Mouse (Mus musculus): ENCODE data around the gene Chrne. TPM values are rescaled to one million over a fixed set of nuclear protein-coding genes. Genes with fewer than 3 reads are reported as not detected.

The Chrne gene
- polyA plus RNA-seq, 2 experiments, result not detected

DNA sequence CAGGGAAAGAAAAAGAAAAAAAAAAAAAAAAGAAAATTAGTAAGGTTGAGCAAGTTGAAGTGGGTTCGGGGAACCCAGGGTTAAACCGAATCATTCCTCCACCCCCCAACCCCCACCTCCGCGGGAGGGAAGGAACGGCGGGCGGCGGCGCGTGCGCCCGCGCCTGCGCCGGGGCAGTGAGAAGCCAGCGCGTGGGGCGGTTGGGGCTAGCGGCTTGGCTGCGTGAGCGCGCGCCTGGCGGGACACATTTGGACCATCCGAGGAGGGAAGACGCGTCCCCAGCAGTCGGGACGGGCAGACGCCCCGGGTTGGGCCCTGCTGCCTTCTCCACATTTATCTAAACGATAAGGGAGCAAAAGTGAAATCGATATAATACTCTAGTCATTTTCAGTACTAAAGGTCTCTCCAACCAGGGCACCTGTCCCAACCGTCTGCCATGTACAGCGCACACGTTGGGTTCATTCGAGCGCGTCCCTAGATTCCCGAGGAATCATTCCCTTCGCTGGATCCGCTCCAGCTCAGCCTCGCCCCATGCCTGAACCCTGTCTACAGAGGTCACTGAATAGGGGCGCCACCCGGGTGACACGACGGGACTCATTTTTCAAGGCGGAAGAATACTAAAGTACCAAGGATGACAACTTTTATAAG lies 36.0 kb upstream of the Chrne start:
- H3K4me3 ChIP-seq (ENCODE audit: insufficient read depth in 1 of 2, low read depth in 2 of 2, low read length in 2 of 2), result peak overlapping the region; percentile 66 to 97
- H3K36me3 ChIP-seq (replicated peaks; ENCODE audit: control insufficient read depth, insufficient read depth, low read depth), result peaks cover 29% of the 10 kb centered on the region
- peak overlapping the region; percentile 99 for H3K9ac ChIP-seq (replicated peaks)
- H3K4me1 ChIP-seq (replicated peaks; ENCODE audit: control insufficient read depth in 2 of 2, insufficient read depth in 2 of 2, low read length in 1 of 2), result peaks cover 40 to 42% of the 10 kb centered on the region in 2 experiments
- WGBS (ENCODE audit: insufficient replicate concordance), result under 1% methylated on average over 48 of the region's 48 CpGs
- H3K27ac ChIP-seq, result peak overlapping the region; percentile 91
- no peaks in the 10 kb centered on the region for H3K9me3 ChIP-seq (ENCODE audit: control insufficient read depth, low read length)
- H3K4me2 ChIP-seq (ENCODE audit: low read depth), result peak overlapping the region; percentile 85
- DNase-seq (ENCODE audit: low read depth in 3 of 3, low spot score in 3 of 3) (peak; percentile 60 to 63 (median 63)), ATAC-seq (ENCODE audit: insufficient read depth) (peak; percentile 60)
- H3K27me3 ChIP-seq (ENCODE audit: control insufficient read depth, insufficient read depth, low read length), result no peaks in the 10 kb centered on the region; the same call in 1 of the 2 replicates
- no peak; the same call in 1 of the 2 replicates for TF ChIP-seq EP300 (IDR thresholded peaks at IDR 0.05; ENCODE audit: low read depth)
- TF ChIP-seq CTCF (IDR thresholded peaks at IDR 0.05; ENCODE audit: low read depth), result no peak

DNA sequence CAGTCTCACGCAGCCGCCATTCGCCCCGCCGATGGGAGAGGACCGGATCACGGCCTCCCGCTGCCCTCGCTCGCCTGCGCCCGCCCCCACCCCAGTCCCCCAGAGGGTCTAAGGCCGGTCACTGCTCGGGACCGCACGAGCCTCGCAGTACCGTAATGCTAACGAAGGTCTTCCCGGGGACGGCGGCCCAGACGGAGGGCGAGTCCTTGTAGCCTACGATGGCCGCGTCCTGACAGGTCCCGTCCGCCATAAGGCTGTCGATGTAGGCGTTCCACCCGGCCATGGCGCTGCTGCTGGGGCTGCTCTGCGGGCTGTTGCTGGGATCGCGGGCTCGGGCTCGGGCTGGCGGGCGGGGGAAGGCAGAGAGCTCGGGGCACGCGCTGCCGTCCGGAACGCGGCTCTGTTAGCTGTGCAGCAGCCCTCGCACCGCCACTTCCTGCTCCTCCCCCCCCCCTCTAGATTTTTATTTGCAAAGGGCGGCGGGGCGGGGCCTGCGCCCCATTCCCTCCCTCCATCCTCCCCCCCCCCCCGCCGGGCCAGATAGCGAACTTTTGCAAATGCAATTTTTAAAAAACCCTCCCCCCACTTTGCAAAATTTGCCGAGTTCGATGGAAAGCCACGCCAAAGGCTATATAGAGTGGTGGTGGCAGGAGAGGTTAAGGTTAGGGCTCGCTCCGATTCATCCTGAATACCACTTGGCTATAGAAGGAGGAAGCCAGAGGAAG lies 35.3 kb upstream of the Chrne start, which contains the start of gene Pfn1:
Gene Pfn1, minus strand, starts transcription at position 447 of the 725 bp plus-strand sequence.
- peak within 1 kb of the TSS; percentile 91 for H3K27ac ChIP-seq
- no peaks in the 10 kb centered on the region; the same call in 1 of the 2 replicates for H3K27me3 ChIP-seq (ENCODE audit: control insufficient read depth, insufficient read depth, low read length)
- no peaks in the 10 kb centered on the region for H3K9me3 ChIP-seq (ENCODE audit: control insufficient read depth, low read length)
- ATAC-seq (ENCODE audit: insufficient read depth) (peak; percentile 68), DNase-seq (ENCODE audit: low read depth in 3 of 3, low spot score in 3 of 3) (peak; percentile 74 to 76 (median 75))
- H3K4me2 ChIP-seq (ENCODE audit: low read depth), result peak within 1 kb of the TSS; percentile 85
- TF ChIP-seq EP300 (IDR thresholded peaks at IDR 0.05; ENCODE audit: low read depth) (peak; percentile 15; the same call in 1 of the 2 replicates), CTCF (IDR thresholded peaks at IDR 0.05; ENCODE audit: low read depth) (no peak)
- H3K4me1 ChIP-seq (replicated peaks; ENCODE audit: control insufficient read depth in 2 of 2, insufficient read depth in 2 of 2, low read length in 1 of 2), result peaks cover 45 to 47% of the 10 kb centered on the region in 2 experiments
- WGBS (ENCODE audit: insufficient replicate concordance), result under 1% methylated on average over 57 of the region's 61 CpGs
- H3K4me3 ChIP-seq (ENCODE audit: insufficient read depth in 1 of 2, low read depth in 2 of 2, low read length in 2 of 2), result peak within 1 kb of the TSS; percentile 85 to 97
- H3K9ac ChIP-seq (replicated peaks), result peak within 1 kb of the TSS; percentile 99
- peaks cover 36% of the 10 kb centered on the region for H3K36me3 ChIP-seq (replicated peaks; ENCODE audit: control insufficient read depth, insufficient read depth, low read depth)

DNA sequence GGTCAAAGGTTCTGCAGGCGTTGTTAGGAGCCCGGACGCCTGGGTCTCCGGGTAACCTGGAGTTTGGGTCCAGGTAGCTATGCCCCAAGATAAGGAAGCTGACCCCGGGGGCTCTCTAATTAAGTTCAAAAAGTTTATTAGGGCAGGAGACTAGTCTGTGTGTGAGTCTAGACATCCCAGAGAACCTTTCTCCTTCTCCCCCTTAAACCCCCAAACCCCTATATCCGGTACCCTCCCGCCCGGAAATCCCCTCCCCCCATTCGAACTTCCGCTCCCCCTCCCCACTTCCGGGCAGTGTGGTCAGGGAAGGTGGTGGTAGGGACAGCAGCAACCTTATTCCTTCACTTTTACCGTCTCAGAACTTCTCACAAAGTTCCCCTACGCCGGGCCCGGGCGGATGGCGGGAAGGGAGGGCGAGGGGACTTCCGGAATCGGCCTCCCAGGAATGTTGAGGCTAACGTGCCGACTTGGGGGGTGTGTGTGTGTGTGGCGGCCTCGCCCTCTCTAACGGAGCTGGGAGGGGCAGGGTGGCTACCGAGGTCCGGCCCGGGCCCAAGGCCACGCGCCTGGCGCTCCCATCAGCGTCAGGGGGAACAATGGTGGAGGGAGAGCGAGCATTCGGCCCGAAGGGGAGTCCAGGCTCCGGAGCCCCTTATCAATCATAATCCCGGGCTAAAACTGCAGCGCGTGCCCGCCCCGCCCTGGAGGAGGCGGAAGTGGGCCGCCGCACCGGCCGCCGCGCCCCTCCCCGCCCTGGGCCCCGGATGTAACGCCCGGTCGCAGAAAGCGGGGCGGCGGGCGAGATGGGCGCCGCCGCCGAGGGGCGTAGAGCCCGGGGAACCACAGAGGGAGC lies 34.6 kb upstream of the Chrne start:
- WGBS (ENCODE audit: insufficient replicate concordance), result under 1% methylated on average over 47 of the region's 63 CpGs
- ATAC-seq (ENCODE audit: insufficient read depth), result peak; percentile 73
- peaks cover 43% of the 10 kb centered on the region for H3K36me3 ChIP-seq (replicated peaks; ENCODE audit: control insufficient read depth, insufficient read depth, low read depth)

DNA sequence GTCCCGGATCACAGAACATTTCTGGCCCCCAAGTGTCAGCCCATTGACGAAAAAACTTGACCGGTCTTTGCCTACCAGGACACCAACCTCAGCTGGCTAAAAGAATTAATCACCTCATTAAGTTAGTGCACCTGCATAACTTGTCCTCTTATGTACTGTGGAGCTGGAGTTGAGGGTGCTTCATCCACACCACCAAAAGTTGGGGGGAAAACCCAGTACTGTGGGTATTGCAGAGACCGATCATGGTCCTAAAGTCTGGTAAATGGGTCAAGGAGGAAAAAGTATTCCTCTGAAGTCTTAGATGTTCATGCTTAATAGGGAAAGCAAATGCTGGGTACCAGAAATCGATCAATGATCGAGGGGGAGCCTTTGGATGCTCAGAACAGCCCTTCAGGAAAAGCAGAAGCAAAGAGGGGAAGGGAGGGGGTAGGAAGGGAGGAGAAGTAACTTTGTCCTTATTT lies 33.9 kb upstream of the Chrne start:
- Histone ChIP-seq H3K36me3 (replicated peaks; ENCODE audit: control insufficient read depth, insufficient read depth, low read depth) (peaks cover 43% of the 10 kb centered on the region), H3K4me1 (replicated peaks; ENCODE audit: control insufficient read depth in 2 of 2, insufficient read depth in 2 of 2, low read length in 1 of 2) (peaks cover 54 to 58% of the 10 kb centered on the region in 2 experiments), H3K27ac (peak overlapping the region; percentile 91), H3K4me3 (ENCODE audit: insufficient read depth in 1 of 2, low read depth in 2 of 2, low read length in 2 of 2) (peak overlapping the region; percentile 85 to 97), H3K4me2 (ENCODE audit: low read depth) (peak overlapping the region; percentile 85), H3K9ac (replicated peaks) (peak overlapping the region; percentile 99), H3K9me3 (ENCODE audit: control insufficient read depth, low read length) (no peaks in the 10 kb centered on the region), H3K27me3 (ENCODE audit: control insufficient read depth, insufficient read depth, low read length) (no peaks in the 10 kb centered on the region; the same call in 1 of the 2 replicates)
- ATAC-seq (ENCODE audit: insufficient read depth), result no peak
- TF ChIP-seq CTCF (IDR thresholded peaks at IDR 0.05; ENCODE audit: low read depth), result no peak
- TF ChIP-seq EP300 (IDR thresholded peaks at IDR 0.05; ENCODE audit: low read depth), result no peak
- 24% methylated on average over 6 of the region's 6 CpGs for WGBS (ENCODE audit: insufficient replicate concordance)
- DNase-seq (ENCODE audit: low read depth in 3 of 3, low spot score in 3 of 3), result no peak

More for the DNA sequence above, 34.6 kb upstream of the Chrne start:
- Histone ChIP-seq H3K9ac (replicated peaks) (peak overlapping the region; percentile 99), H3K27me3 (ENCODE audit: control insufficient read depth, insufficient read depth, low read length) (no peaks in the 10 kb centered on the region; the same call in 1 of the 2 replicates), H3K9me3 (ENCODE audit: control insufficient read depth, low read length) (no peaks in the 10 kb centered on the region), H3K4me1 (replicated peaks; ENCODE audit: control insufficient read depth in 2 of 2, insufficient read depth in 2 of 2, low read length in 1 of 2) (peaks cover 52 to 55% of the 10 kb centered on the region in 2 experiments), H3K4me2 (ENCODE audit: low read depth) (peak overlapping the region; percentile 85), H3K27ac (peak overlapping the region; percentile 91), H3K4me3 (ENCODE audit: insufficient read depth in 1 of 2, low read depth in 2 of 2, low read length in 2 of 2) (peak overlapping the region; percentile 85 to 97)
- peak in 1 of 3 experiments; percentile 58 for DNase-seq (ENCODE audit: low read depth in 3 of 3, low spot score in 3 of 3)
- TF ChIP-seq CTCF (IDR thresholded peaks at IDR 0.05; ENCODE audit: low read depth) (no peak), EP300 (IDR thresholded peaks at IDR 0.05; ENCODE audit: low read depth) (no peak)

Measured in liver, embryonic 14.5 days (tissue).